ENCODE assay signal across 26 mouse cellular contexts in the genomic region with DNA sequence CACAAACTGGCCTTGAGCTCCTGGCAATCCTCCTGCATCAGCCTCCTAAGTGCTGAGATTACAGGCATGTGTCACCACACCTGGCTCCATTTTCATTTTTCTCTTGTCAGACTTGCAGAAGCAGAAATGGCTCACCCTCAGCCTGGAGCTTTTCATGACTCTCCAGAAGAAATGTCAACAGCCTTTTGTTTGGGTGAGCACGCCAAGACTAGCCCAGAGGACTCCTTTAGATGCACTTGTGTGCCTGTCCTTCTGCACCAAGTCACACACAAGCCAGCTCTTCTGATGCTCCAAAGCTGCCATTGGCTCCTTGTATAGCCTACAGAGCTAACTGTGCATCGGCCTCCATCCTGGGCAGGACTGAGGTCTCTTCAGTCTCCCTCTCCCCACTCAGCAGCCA.
A peak's percentile ranks its signal among the peaks of the same experiment; 100 is the strongest.
DNase-seq lines count a peak whose midpoint lies in the region; ATAC-seq and TF ChIP-seq lines count a peak whose summit lies in the region.
"Had no signal": no experiment of that assay in that cellular context is flagged by ENCODE, and none has a peak within 500 bp of the region (broad histone marks: within the 10 kb centered on the region; RNA-seq: fewer than 3 reads in every experiment).

No protein-coding gene starts in this region.

- peak overlapping the region; percentile 0; the same call in 1 of the 2 replicates for H3K27ac ChIP-seq in gastrocnemius, adult 2 months
- no peak overlapping the region for H3K27ac ChIP-seq in lung, postnatal 0 days (ENCODE audit: low read length)
- H3K27ac ChIP-seq in hindbrain, embryonic 13.5 days = no peak overlapping the region
- H3K27ac ChIP-seq: embryonic facial prominence, embryonic 12.5 days; hindbrain, postnatal 0 days; intestine, embryonic 15.5 days; liver, embryonic 14.5 days; midbrain, embryonic 15.5 days; neural tube, embryonic 15.5 days had no signal

- no peak for TF ChIP-seq CTCF in gastrocnemius, adult 2 months (IDR thresholded peaks at IDR 0.05)
- TF ChIP-seq CTCF in lung, postnatal 0 days (IDR thresholded peaks at IDR 0.05) = no peak

- no peak for TF ChIP-seq EP300 in lung, postnatal 0 days (IDR thresholded peaks at IDR 0.05)

- H3K4me2 ChIP-seq in lung, postnatal 0 days (replicated peaks; ENCODE audit: low read depth, low read length) = no peak overlapping the region
- H3K4me2 ChIP-seq in hindbrain, embryonic 13.5 days = no peak overlapping the region
- H3K4me2 ChIP-seq: embryonic facial prominence, embryonic 12.5 days; intestine, embryonic 15.5 days; lung, embryonic 14.5 days; midbrain, embryonic 15.5 days; neural tube, embryonic 15.5 days had no signal

- no peak for ATAC-seq in lung, postnatal 0 days
- no peak for ATAC-seq in hindbrain, embryonic 13.5 days (ENCODE audit: low FRiP score)
- ATAC-seq: forebrain, embryonic 14.5 days; intestine, embryonic 15.5 days; midbrain, embryonic 15.5 days; Patski had no signal

- H3K9me3 ChIP-seq in lung, postnatal 0 days (ENCODE audit: low read length) = no peaks in the 10 kb centered on the region
- H3K9me3 ChIP-seq in hindbrain, embryonic 13.5 days = no peaks in the 10 kb centered on the region
- H3K9me3 ChIP-seq: embryonic facial prominence, embryonic 12.5 days; G1E; intestine, embryonic 15.5 days; midbrain, embryonic 15.5 days; neural tube, embryonic 15.5 days had no signal

- intact Hi-C loops in gastrocnemius, adult 2 months (cut with DNase I) = loop anchor here (5.0 kb wide), 1 partner anchor 66 kb away; a partner anchor contains a TSS

- peak; percentile 12 for DNase-seq in gastrocnemius, adult 2 months
- DNase-seq in gastrocnemius, postnatal 25 days = no peak
- peak; percentile 49 for DNase-seq in lung, postnatal 25 days (ENCODE audit: low spot score)
- no peak for DNase-seq in lung, postnatal 0 days (ENCODE audit: low spot score)
- DNase-seq in urinary bladder, adult 2 months (ENCODE audit: low spot score) = peak; percentile 21
- DNase-seq in urinary bladder, adult 18-20 months (ENCODE audit: low spot score in 2 of 2) = no peak
- DNase-seq: adrenal gland, postnatal 14 days; cerebellum, adult 11 months; cerebellum, adult 9-11 months; embryo, embryonic 11 days; heart, postnatal 14 days; layer of hippocampus, postnatal 36 days; left cerebral cortex, postnatal 4 days; right cerebral cortex, adult 18-20 months; thymus, postnatal 14 days had no signal

- H3K4me3 ChIP-seq in gastrocnemius, adult 2 months = no peak overlapping the region
- H3K4me3 ChIP-seq in lung, postnatal 0 days (ENCODE audit: low read depth, low read length) = no peak overlapping the region
- no peak overlapping the region for H3K4me3 ChIP-seq in hindbrain, embryonic 13.5 days
- H3K4me3 ChIP-seq: embryonic facial prominence, embryonic 12.5 days; intestine, embryonic 15.5 days; midbrain, embryonic 15.5 days; neural tube, embryonic 15.5 days had no signal

- 32% methylated on average over 2 of the region's 2 CpGs for WGBS in lung, postnatal 0 days
- WGBS in hindbrain, embryonic 13.5 days = 81% methylated on average over 2 of the region's 2 CpGs

- no peaks in the 10 kb centered on the region for H3K36me3 ChIP-seq in lung, postnatal 0 days (ENCODE audit: insufficient read depth, low read length)
- no peaks in the 10 kb centered on the region for H3K36me3 ChIP-seq in hindbrain, embryonic 13.5 days
- H3K36me3 ChIP-seq: embryonic facial prominence, embryonic 12.5 days; intestine, embryonic 15.5 days; midbrain, embryonic 15.5 days; neural tube, embryonic 15.5 days had no signal

- peaks cover 8% of the 10 kb centered on the region; the same call in 1 of the 2 replicates for H3K4me1 ChIP-seq in lung, postnatal 0 days (ENCODE audit: insufficient read depth, low read depth, low read length)
- peaks cover 18% of the 10 kb centered on the region for H3K4me1 ChIP-seq in hindbrain, embryonic 13.5 days (replicated peaks)

- H3K9ac ChIP-seq in lung, postnatal 0 days (replicated peaks; ENCODE audit: low read depth) = no peak overlapping the region
- no peak overlapping the region for H3K9ac ChIP-seq in hindbrain, embryonic 13.5 days
- H3K9ac ChIP-seq: embryonic facial prominence, embryonic 12.5 days; intestine, embryonic 15.5 days; liver, embryonic 14.5 days; lung, embryonic 14.5 days; midbrain, embryonic 15.5 days; neural tube, embryonic 15.5 days had no signal

- no peaks in the 10 kb centered on the region for H3K27me3 ChIP-seq in lung, postnatal 0 days (replicated peaks; ENCODE audit: insufficient read depth, low read length)
- no peaks in the 10 kb centered on the region for H3K27me3 ChIP-seq in hindbrain, embryonic 13.5 days
- H3K27me3 ChIP-seq: embryonic facial prominence, embryonic 12.5 days; intestine, embryonic 15.5 days; midbrain, embryonic 15.5 days; neural tube, embryonic 15.5 days; Patski had no signal

Comparison
In these comparisons a context has a peak if more than half of its experiments do, and no peak if none do; other contexts are left out.
1. DNase-seq: peak in gastrocnemius, adult 2 months (single experiment), lung, postnatal 25 days (single experiment) and urinary bladder, adult 2 months (single experiment); none in gastrocnemius, postnatal 25 days (single experiment), lung, postnatal 0 days (single experiment) and urinary bladder, adult 18-20 months (0 of 2).